10 mouse cellular contexts compared by ENCODE assay signal in the genomic region with DNA sequence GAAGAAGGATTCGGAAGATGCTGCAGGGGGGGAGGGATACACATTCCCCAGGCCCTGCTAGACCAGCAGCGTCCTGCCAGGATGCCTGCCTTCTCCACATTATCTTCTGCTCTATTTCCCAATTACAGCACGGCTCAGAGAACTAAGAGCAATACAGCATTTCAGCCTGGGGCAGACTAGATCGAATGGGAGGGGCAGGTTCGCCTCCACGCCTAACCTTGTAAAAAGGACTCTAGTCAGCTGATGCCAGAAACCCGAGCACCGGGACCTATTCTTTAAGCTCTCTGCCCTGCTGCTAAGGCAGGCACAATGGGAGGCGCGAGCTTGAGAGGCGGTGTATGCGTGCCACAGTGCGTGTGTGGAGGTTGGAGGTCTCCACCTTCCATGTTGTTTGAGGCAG.
DNase-seq lines count a peak whose midpoint lies in the region; ATAC-seq and TF ChIP-seq lines count a peak whose summit lies in the region.
"Had no signal": no experiment of that assay in that cellular context is flagged by ENCODE, and none has a peak within 500 bp of the region (broad histone marks: within the 10 kb centered on the region; RNA-seq: fewer than 3 reads in every experiment).

No protein-coding gene starts in this region.

- no peaks in the 10 kb centered on the region for H3K36me3 ChIP-seq in hindbrain, embryonic 12.5 days

- H3K27ac ChIP-seq in layer of hippocampus, adult 2 months: peak overlapping the region; percentile 82
- peak overlapping the region; percentile 48; the same call in 1 of the 2 replicates for H3K27ac ChIP-seq in hindbrain, embryonic 12.5 days
- peak overlapping the region; percentile 72 for H3K27ac ChIP-seq in olfactory bulb, adult 2 months (ENCODE audit: insufficient read depth, low read depth, low read length)

- DNase-seq in layer of hippocampus, adult 2 months (ENCODE audit: low spot score in 2 of 2): peak in 1 of 2 experiments; percentile 52
- DNase-seq in layer of hippocampus, postnatal 36 days: no peak
- DNase-seq in embryo, embryonic 10 days (ENCODE audit: low spot score): peak; percentile 65
- DNase-seq in kidney, postnatal 4 days: no peak
- no peak for DNase-seq in right cerebral cortex, adult 2 months (ENCODE audit: low spot score in 2 of 2)
- DNase-seq: kidney, postnatal 36 days had no signal

- ATAC-seq in hindbrain, embryonic 12.5 days (ENCODE audit: low FRiP score): peak; percentile 66
- no peak for ATAC-seq in activated CD4-positive, CD25-positive, alpha-beta regulatory T cell, adult 4 months

- 27% methylated on average over 13 of the region's 13 CpGs for WGBS in hindbrain, embryonic 12.5 days
- WGBS in olfactory bulb, adult 2 months: 30% methylated on average over 13 of the region's 13 CpGs

- no peak for TF ChIP-seq CTCF in layer of hippocampus, adult 2 months (conservative IDR thresholded peaks at IDR 0.05)
- no peak for TF ChIP-seq CTCF in olfactory bulb, adult 2 months (IDR thresholded peaks at IDR 0.05; ENCODE audit: insufficient read depth, low read depth, low read length)

- peaks cover 29% of the 10 kb centered on the region for H3K4me1 ChIP-seq in hindbrain, embryonic 12.5 days
- peaks cover 29% of the 10 kb centered on the region for H3K4me1 ChIP-seq in olfactory bulb, adult 2 months (ENCODE audit: control insufficient read depth, insufficient read depth, low read length)

- no peak overlapping the region for H3K4me2 ChIP-seq in hindbrain, embryonic 12.5 days (replicated peaks)
- H3K4me2 ChIP-seq: liver, embryonic 11.5 days had no signal

- H3K9ac ChIP-seq in hindbrain, embryonic 12.5 days: no peak overlapping the region

- no peaks in the 10 kb centered on the region for H3K9me3 ChIP-seq in hindbrain, embryonic 12.5 days (replicated peaks)

- H3K27me3 ChIP-seq in hindbrain, embryonic 12.5 days: no peaks in the 10 kb centered on the region

- TF ChIP-seq POLR2A in olfactory bulb, adult 2 months (IDR thresholded peaks at IDR 0.05; ENCODE audit: insufficient read depth, low read depth, low read length): no peak

- no peak overlapping the region for H3K4me3 ChIP-seq in layer of hippocampus, adult 2 months
- no peak overlapping the region for H3K4me3 ChIP-seq in hindbrain, embryonic 12.5 days
- H3K4me3 ChIP-seq in olfactory bulb, adult 2 months (ENCODE audit: insufficient read depth, low read depth, low read length): no peak overlapping the region
